Mouse (Mus musculus) gastrocnemius, postnatal 14 days (tissue): ENCODE data around the gene Bdh1. TPM values are rescaled to one million over a fixed set of nuclear protein-coding genes. Genes with fewer than 3 reads are reported as not detected.
A peak's percentile ranks its signal among the peaks of the same experiment; 100 is the strongest.

Experiments used
- DNase-seq: peaks from one replicate; pipeline ENCODE4 v3.0.0; 2021; ENCODE audit warnings: mixed read lengths
- intact Hi-C: fragments of 180-260 bp; cut with DNase I; formaldehyde crosslinking; loops from one replicate; pipeline ENCODE4 v1.15.1; 2025; ENCODE audit warnings: low total_unique reads
- total RNA-seq, 2 experiments: library from RNA; stranded (reverse); gene quantifications; 2 replicates each; pipeline ENCODE4 v1.2.3; 2021

The Bdh1 gene
- total RNA-seq, 2 experiments from 2014 or later, result 0.29 to 0.57 TPM

DNA sequence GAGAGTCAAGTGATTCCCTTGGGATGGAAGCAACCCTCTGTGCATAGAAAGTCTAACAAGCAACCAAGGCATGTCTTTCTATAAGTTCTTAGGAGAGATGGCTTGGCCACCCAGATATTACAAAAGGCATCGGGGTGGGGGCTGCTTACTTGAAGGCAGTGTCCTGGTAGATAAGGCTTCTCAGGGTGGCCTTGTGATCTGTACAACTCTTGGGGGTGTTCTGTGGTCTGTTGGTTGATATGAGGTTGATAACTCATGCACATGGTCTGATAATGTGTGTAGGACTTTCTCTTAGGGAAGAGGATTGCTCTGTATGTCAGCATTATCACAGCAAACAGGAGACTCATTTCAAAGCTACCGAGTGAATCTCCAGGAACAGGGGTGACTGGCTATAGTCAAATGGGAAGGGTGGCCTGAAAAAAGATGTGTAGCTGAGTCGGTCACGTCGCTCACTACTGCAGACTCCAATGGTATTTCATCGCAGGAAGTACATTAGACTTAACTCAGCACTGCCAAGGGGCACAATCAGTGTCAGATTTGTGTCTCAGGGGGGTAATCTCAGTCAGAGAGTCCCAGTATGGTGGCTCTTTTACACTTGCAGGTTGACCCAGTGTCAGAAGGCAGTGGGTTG, 4.5 kb downstream of the Bdh1 start:
- intact Hi-C loops, result no loop called here
- DNase-seq, result no peak

DNA sequence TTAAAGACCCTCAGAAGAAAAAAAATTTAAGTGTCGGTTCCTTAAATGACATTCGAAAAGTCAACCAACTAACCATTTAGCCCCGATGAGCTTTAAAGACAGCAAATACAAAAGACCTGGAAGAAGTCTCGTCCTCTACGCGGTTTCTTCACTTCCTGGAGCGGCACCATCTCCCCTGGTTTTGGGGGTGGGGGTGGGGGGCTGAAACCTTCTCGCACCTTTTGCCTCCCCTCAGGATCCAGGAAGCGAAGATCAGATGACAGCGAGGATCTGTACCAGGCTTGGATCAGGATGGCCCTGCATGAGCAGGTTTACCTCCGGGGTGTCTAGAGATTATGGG, 6.2 kb downstream of the Bdh1 start:
- DNase-seq, result no peak
- intact Hi-C loops, result no loop called here

DNA sequence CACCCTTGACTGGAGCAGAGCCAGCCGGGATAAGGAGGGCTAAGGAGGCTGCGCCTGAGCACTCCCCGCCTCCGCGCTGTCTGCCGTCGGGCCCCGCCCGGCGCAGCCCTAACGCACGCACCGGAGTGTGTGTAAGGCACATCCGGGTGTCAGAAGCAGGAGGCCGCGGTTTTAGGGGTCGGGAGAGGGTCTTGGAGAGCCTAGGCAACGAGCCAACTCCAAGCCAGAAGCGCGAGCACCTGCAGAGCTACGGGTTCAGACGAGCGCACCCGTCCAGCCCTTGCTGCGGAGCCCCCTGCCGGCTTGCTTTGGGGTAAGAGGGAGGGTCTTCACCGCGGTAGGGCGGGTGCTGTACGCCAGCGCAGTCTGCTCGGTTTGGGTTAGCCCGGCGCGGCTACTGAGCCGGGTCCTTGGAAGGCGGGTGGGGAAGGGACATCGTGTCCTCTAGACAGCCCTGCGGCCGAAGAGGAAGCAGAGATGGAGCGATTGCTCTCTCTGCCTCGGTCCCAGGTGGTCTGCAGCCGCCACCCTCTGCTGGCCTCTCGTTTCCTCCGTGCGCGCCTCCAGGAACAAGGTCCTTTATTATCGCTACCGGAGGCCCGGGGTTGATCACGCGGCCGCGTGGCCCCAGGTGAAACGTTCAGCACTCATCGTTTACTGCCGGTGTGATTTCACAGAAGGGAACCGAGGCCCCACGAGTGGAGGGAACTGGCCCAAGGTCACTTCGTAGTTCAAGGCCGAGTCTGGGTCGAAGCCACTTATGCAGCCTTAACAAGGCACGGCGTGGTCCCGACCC, 6.8 kb downstream of the Bdh1 start:
- DNase-seq, result peak; percentile 14
- intact Hi-C loops, result no loop called here

DNA sequence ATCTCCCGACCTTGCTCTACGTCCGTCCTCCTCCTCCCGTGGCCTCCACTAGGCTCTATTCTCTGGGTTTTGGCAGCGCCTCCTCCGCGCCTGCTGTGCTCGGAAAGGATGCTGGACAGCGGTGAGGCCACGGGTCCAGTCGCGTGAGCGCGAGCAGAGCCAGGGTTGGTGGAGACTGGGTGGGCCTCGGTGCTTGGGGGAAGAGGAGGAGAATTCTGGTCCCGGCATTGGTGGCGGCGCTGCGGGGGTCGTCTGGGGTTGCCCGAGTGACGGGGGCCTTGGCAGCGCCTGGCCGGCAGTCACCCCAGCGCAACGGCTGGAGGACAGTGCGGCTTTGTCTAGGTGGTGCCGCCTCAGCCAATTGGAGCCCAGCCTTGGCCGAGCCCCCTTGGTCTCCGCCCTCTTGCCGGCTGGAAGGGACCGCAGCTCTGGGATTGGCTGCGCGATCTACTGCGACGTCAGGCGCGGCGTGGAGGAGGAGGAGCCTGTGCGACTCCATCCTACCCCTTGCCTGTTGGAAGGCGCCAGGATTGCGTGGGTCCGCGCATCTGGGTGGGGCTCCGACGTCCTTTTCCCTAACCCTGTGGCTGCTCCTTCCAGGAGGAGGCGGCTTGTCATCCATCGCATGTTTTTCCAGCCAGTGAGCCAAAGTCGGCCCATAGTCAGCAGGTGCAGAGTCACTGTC, 7.5 kb downstream of the Bdh1 start:
- intact Hi-C loops, result no loop called here
- peak; percentile 88 for DNase-seq

DNA sequence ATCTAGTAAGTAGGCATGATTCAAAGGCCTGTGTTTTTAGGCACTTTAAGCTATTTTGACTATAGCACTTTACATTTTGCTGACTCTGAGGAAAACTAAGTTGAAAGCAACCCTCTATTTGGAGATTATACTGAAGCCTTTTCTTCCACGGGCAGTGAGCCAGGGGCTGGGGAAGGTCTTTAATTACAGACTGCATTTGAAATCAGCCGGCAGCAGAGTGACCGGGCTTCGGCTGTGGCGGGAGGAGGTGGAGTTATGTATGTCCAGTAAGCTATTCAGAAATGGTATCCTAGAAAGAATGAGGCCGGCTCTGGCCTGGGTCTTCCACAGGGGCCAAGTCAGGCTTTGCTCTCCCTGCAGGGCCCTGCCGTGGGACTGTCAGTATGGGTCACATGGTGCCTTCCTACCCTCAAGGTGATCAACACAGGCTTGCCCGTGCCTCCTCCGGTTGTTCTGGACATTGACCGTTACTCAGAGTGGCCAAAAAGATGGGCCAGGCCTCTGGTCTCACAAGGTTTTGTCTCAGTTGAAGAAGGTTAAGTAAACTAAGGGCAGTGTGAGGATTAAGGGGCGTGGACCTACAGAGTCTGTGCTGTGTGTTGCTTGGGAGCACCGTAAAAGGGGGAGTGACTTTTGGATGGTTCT, 11.5 kb downstream of the Bdh1 start:
- no peak for DNase-seq
- intact Hi-C loops, result no loop called here

DNA sequence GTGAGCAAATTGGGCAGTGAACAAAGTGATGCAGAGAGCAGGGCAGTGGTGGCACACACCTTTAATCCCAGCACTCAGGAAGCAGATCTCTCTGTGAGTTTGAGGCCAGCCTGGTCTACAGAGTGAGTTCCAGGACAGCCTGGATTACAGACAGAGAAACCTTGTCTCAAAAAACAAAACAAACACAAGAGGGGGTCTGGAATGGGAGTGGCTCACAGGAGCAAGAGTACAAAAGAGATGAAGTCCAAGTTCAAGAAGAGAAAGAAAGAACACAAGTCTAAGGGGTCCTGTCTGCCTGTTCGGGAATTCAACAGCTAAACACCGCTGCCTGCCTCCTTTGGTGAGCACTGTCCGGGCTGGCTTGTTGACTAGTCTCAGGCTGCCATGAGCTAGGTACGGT, 13.1 kb downstream of the Bdh1 start:
- DNase-seq, result no peak
- intact Hi-C loops, result no loop called here

DNA sequence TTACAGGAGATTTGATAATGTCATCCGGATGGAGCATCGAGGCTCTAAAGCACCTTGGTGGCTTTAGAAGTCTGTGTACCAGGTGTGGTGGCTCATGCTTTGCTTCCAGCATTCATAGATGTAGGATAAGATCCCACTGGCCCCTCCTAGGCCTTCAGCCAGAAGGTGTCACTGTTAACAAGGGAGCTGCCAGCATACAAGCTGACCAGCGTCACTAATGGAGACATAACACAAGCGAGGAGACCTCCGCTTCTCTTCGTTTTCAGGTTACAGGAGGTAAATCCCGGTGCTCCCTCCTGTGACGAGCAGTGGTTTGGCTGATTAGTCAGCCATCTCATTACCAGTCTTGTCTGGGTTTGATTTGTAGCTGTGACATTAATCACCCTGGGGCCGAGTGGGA, 14.0 kb downstream of the Bdh1 start:
- intact Hi-C loops, result no loop called here

DNA sequence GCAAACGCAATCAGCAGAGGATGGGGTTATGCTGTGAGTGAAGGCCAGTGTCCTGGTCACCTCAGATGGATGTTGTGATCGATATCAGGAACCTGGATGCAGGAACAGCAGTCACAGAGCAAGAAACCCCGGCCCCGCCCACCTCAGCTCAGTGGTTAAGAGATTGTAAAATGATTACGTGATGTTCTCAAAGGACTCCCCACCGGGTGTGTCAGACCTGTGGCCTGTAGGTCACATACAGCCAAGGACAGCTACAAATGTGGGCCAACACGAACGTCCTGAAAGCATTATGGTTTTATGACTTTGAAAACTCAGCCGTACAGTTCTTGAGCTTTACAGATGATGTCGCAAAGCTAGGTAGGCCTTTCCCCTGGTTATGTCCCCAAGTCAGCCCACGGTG, 15.3 kb downstream of the Bdh1 start:
- intact Hi-C loops, result no loop called here

More for the DNA sequence above, 14.0 kb downstream of the Bdh1 start:
- DNase-seq, result no peak

DNA sequence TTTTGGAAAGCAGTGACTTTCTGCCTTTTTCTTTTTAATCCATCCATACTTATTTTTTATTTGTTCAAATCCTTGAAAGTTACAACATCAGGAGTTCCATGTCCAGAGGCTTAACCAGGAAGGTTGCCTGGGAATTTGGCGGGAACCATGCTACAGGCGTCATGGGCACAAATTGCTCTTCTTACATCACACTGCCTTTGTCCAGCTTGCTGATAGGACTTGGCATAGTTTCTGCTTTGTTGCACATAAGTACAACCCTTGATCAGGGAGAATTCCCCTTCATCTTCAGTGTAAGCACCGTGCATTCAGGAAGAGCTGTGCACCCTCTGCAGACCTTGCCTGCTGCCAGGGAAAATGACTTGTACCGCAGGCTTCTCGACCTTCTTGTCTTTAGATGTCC, 17.4 kb downstream of the Bdh1 start:
- no peak for DNase-seq
- intact Hi-C loops, result no loop called here

More for the DNA sequence above, 15.3 kb downstream of the Bdh1 start:
- DNase-seq, result no peak

DNA sequence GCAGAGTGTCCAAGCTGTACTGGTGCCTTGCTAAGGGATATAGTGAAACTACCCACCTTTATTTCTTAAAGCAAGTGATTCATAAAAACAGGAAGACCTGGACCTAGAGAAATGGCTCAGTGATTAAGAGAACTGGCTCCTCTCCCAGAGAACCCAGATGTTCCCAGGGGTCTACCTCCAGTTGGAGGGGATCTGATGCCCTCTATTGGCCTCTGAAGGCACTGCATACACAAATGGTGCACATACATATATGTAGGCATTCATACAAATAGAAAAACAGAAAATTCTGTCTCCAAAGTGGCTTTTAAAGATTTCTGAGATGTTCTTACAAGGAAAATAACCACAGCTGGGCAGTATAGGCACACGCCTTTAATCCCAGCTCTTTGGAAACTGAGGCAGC, 18.0 kb downstream of the Bdh1 start:
- DNase-seq, result no peak
- intact Hi-C loops, result no loop called here

DNA sequence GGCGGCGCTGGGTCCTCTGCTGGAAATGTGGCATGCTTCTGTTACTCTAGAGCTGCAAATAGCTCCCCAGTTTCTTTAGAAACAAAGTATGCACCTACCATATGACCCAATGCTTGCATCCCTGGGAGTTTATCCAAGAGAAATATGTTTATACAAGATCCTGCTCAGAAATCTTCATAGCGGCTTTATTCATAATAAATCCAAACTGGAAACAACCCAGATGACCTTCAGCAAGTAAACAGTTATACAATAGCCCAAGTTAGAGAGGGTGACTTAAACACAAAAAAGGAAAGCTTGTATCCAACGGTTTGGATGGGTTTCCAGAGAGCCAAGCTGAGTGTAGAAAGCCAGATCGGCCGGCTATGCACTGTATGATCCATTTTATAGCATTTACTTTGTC, 22.4 kb downstream of the Bdh1 start:
- DNase-seq, result no peak
- intact Hi-C loops, result no loop called here

DNA sequence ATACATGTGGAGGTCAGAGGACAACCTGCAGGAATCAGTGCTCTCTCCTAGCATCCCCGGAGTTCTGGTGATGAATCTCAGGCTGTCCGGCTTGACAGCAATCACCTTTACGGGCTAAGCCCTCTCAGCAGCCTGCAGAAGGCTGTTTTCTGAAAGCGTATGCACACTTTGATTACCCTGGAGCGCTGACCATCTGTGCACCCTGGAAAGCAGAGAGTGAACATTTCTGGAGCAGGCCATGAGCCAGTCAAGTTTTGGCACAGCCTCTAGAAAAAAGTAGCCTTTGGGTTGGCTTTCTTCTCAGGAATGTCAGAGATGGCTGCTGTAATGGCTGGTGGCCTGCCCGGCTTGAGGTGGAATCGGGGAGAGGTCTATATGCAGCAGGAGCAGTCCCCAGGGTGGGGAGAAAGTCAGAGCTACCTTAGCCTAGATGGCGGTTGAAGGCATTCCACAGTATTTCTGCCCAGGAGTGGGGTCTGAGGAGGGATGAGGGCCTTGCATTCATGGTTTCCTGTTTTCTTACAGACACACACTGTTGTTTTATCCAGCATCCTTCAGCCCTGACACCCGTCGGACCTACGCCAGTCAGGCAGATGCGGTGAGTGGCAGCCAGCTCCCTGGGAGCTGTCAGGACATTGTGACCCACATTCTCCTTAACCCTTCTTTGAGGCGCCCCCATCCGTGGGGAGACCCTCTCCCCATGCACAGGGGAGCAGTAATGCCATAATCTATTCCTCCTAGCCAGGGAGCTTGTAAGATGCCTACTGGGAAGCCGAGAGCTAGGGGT, 24.2 kb downstream of the Bdh1 start:
- intact Hi-C loops, result no loop called here

DNA sequence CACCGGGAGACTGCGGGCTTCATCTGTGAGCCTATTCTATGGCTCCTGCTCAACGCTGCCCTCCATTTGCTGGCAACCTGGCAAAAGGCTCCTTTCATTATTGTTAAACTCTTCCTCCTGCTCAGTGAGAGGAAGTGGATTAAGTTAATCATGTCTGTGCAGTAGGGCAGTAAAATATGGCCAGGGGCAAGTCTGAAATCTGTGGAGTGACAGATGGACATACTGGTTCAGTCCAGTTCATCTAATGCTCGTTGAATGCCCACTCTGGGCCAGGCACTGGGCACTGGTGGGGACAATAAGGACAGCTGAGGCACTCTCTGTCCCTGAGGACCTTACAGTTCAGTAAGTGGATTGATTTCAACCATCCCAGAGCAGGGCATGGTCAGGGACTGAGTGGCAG, 27.9 kb downstream of the Bdh1 start:
- DNase-seq, result no peak
- intact Hi-C loops, result no loop called here

More for the DNA sequence above, 24.2 kb downstream of the Bdh1 start:
- no peak for DNase-seq

DNA sequence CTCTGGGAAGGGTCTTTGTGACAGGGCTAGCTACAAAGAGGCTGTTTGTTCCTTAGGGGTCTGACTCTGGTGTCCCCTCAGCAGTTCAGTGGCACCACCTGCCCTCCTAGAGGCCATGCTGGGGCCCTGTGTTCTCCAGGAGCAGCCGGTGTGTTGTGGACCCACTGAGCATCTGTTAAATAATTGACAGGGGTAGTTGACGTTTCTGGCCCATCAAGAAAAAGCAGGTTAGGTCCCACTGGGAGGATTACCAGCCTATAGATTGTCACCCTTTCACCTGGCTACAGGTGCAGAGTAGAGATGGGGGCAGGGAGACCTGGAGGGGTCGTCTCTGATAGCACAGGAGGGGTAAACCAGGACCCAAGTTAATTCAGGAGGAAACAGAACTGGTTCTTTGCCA, 29.2 kb downstream of the Bdh1 start:
- DNase-seq, result no peak
- intact Hi-C loops, result no loop called here

DNA sequence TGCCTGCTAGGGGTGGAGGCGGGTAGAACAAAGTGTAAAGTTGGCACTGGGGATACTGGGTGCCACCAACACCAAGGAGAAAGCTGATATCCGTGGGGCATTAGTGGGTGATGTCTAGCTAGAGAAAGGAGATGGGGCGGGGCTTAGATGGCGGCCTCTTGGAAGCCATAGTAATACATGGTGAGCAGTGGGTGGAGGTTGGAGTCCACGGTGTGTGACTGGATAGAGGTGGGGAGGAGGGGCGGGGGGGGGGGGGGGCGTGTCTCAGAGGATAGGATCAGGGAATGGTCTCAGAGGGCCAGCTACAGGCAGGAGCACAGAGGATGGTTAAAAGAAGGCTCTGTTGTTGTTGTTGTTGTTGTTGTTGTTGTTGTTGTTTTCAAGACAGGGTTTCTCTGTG, 30.4 kb downstream of the Bdh1 start:
- intact Hi-C loops, result no loop called here
- no peak for DNase-seq

DNA sequence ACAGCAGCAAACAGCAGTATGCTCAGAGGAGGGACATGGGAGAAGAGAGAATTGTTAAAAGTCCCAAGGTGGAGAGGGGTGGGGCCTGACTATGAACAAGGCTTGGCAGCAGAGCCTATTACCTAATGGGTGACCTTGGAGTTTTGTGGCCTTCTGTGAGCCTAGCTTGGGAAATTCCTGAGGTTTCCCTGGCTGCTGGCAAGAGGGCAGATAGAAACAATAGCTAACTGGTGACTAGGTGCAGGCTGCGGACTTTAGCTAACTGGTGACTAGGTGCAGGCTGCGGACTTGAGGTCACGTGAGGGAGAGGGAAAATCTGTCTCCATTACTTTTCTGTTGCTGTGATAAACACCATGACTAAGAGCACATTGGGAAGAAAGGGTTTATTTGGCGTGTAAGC, 31.9 kb downstream of the Bdh1 start:
- no peak for DNase-seq
- intact Hi-C loops, result no loop called here

DNA sequence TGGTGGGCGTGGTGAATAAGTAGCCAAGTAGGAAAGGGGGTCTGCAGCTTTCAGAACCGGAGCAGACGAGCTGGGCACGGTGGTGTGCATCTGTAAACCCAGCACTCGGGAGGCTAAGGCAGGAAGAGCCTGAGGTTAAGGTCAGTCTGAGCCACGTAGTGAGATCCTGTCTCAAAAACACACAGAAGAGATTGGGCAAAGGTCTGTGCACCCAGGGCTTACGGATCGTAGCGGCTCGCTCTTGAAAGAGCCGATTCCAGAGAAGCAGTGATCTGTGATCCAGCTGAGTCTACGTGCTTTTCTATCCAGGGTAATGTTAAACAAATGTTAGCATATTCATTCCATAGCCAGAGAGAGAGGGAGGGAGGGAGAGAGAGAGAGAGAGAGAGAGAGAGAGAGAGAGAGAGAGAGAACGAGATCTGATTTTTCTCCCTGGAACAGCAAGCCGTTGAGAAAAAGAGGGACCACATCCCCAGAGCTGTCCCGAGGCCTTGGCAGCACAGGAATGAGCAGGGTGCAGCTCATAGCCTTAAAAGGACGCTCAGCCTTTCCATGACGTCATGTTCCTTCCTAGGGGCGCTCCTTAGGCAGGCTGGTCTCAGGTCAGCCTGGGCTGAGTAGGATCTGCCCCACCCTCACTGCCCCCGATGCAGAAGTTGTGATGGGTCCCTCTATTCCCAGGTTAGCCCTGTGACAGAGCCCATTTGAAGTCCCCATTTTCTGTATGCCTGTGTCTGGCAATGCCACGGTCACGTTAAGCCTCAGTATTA, 33.4 kb downstream of the Bdh1 start:
- intact Hi-C loops, result no loop called here
- DNase-seq, result no peak

DNA sequence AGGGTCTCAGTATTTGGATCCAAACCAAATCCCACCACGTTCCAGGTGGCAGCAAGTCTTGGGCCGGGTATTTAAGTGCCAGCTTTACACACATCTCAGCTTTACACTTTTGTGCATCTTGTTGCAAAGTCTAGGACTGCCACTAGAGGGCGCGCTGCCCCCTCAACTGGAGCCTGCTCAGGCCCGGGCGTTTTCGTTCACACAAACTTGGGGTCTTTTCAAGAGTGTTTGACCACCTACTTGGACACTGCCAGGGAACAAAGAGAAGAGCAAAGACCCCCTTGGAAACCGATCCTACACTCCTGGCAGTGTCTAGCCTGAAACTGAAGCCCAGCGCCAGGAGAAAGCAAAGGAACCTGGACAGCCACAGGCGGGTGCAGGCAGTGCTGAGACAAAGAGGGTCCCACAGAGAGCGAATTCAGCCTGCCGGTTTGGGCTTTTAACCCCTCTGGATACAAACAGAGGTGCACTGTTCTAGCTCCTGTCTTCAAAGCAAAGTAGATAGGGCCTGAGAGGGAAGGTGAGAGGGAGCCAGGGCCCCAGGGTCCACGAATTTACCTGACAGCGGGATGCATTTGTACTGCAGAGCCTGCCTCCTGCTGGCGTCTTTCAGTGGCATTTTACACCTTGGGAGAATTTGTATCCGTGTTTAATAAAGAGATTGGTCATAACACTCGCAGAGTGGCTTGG, 36.3 kb downstream of the Bdh1 start:
- peak; percentile 67 for DNase-seq
- intact Hi-C loops, result no loop called here
